Mouse (Mus musculus): Measurements from ENCODE around the gene Mecp2. TPM values are rescaled to one million over a fixed set of nuclear protein-coding genes. Genes with fewer than 3 reads are reported as not detected.

Mecp2 gene
- polyA plus RNA-seq (2015; fragmentation: Illumina TruSeq; extraction: RNeasy Lipid Tissue Mini Kit (QIAGEN cat#74804); ENCODE audit: insufficient read depth, low read depth, low replicate concordance), result 3.3 TPM

GRCm38 (mm10) chrX:74135263-74135662 lies at the start of gene Mecp2:
TSS of gene Mecp2 (minus strand) at chrX:74135363.

GRCm38 (mm10) chrX:74176959-74177358 lies 41.8 kb upstream of the Mecp2 start, which contains the start of gene Tktl1:
TSS of gene Tktl1 (plus strand) at chrX:74177259.

DNA sequence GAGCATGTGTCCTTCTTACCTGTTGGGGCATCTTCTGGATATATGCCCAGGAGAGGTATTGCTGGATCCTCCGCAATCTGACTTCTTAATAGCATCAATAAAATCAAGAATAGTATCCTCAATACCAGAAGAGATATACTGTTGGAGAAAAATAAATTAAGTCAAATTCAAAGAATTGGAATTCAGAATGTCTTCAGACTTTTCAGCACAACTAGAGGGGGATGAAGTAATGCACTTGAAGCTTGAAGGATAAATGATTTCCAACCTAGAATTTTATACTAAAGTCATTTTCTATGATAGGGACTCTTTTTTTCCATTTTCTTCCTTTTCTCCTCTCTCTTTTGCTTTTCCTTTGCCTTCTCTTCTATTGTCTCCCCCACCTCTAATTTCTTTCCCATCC lies 32.6 kb upstream of the Mecp2 start, which contains the start of gene Tex28:
Gene Tex28, minus strand, starts transcription at position 101 of the 400 bp plus-strand sequence.

DNA sequence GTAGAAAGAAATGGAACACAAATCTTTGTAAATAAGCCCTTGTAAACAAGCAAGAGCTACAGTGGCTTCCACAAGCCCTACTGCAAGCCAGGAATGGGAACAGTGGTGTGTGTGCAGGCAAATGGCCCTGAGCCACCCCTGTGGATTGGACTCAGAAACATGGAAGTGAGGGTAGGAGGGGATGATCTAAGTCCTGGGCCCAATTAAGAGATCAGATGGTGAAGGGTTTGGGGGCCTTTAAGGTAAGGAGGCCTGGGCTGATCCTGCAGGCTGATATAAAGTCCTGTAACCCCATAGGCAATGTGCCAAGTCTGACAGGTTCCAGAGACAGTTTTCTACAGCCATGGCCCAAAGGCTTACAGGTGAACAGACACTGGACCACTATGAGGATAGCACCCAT lies 8.0 kb downstream of the Mecp2 start, which contains the start of gene Opn1mw:
Gene Opn1mw, plus strand, starts transcription at position 301 of the 400 bp plus-strand sequence.

DNA sequence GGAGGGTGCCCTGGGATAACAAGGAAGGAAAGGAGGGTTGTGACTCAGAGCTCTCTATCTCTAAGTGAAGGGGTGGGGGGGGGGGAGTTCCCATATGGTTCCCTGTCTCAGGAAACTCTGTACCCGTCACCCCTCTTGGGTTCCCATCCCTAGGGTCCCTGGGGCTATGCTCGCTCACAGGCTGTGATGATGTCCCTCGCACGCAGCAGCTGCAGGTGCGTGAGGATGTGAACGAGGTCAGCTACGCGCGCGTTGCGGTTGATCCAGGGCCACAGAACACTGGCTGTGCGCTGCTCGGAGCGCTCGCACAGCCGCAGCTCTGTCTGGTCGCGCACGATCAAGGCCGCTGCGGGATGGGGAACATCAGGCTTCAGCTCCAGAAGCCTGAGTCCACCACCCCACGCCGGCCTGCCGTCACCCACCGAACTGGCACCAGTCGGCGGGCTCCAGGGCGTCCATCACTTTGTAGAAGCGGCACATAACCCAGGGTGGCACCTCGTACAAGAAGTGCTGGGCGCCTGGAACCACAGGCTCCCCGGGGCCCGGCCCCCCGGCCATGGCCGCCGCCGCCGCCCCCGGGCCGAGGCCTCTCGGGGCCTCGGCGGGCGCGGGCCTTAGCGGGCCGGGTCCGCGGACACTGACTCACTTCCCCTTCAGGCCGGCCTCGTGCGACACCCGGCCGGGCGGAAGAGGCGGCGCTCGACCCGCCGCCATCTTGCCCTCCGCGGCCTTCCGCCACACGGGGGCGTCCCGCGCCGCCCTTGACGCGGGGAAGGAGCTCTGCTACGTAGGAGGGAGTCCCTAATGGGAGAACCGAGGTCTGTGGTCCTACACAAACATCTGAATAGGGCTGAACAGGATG lies 111.7 kb downstream of the Mecp2 start, which contains the start of gene Irak1:
Gene Irak1, minus strand, starts transcription at position 731 of the 862 bp plus-strand sequence.

Other genes starting within 250 kb of the Mecp2 start
- gene Avpr2, start 243.3 kb downstream of the Mecp2 start, polyA plus RNA-seq (2015; fragmentation: Illumina TruSeq; extraction: RNeasy Lipid Tissue Mini Kit (QIAGEN cat#74804); ENCODE audit: insufficient read depth, low read depth, low replicate concordance), result not detected
- 6.2 TPM for gene L1cam, start 239.3 kb downstream of the Mecp2 start, polyA plus RNA-seq (2015; fragmentation: Illumina TruSeq; extraction: RNeasy Lipid Tissue Mini Kit (QIAGEN cat#74804); ENCODE audit: insufficient read depth, low read depth, low replicate concordance)
- 2.6 TPM for gene Arhgap4, start 213.5 kb downstream of the Mecp2 start, polyA plus RNA-seq (2015; fragmentation: Illumina TruSeq; extraction: RNeasy Lipid Tissue Mini Kit (QIAGEN cat#74804); ENCODE audit: insufficient read depth, low read depth, low replicate concordance)
- 27.9 TPM for gene Naa10, start 213.4 kb downstream of the Mecp2 start, polyA plus RNA-seq (2015; fragmentation: Illumina TruSeq; extraction: RNeasy Lipid Tissue Mini Kit (QIAGEN cat#74804); ENCODE audit: insufficient read depth, low read depth, low replicate concordance)
- gene Renbp, start 204.5 kb downstream of the Mecp2 start, polyA plus RNA-seq (2015; fragmentation: Illumina TruSeq; extraction: RNeasy Lipid Tissue Mini Kit (QIAGEN cat#74804); ENCODE audit: insufficient read depth, low read depth, low replicate concordance), result 7.3 TPM
- 10.5 TPM for gene Hcfc1, start 169.0 kb downstream of the Mecp2 start, polyA plus RNA-seq (2015; fragmentation: Illumina TruSeq; extraction: RNeasy Lipid Tissue Mini Kit (QIAGEN cat#74804); ENCODE audit: insufficient read depth, low read depth, low replicate concordance)
- 37.4 TPM for gene Irak1, start 111.4 kb downstream of the Mecp2 start, polyA plus RNA-seq (2015; fragmentation: Illumina TruSeq; extraction: RNeasy Lipid Tissue Mini Kit (QIAGEN cat#74804); ENCODE audit: insufficient read depth, low read depth, low replicate concordance)
- gene Opn1mw, start 7.9 kb downstream of the Mecp2 start, polyA plus RNA-seq (2015; fragmentation: Illumina TruSeq; extraction: RNeasy Lipid Tissue Mini Kit (QIAGEN cat#74804); ENCODE audit: insufficient read depth, low read depth, low replicate concordance), result not detected
- gene Tex28, start 32.5 kb upstream of the Mecp2 start, polyA plus RNA-seq (2015; fragmentation: Illumina TruSeq; extraction: RNeasy Lipid Tissue Mini Kit (QIAGEN cat#74804); ENCODE audit: insufficient read depth, low read depth, low replicate concordance), result not detected
- not detected for gene Tktl1, start 41.9 kb upstream of the Mecp2 start, polyA plus RNA-seq (2015; fragmentation: Illumina TruSeq; extraction: RNeasy Lipid Tissue Mini Kit (QIAGEN cat#74804); ENCODE audit: insufficient read depth, low read depth, low replicate concordance)
- 119 TPM for gene Flna, start 114.5 kb upstream of the Mecp2 start, polyA plus RNA-seq (2015; fragmentation: Illumina TruSeq; extraction: RNeasy Lipid Tissue Mini Kit (QIAGEN cat#74804); ENCODE audit: insufficient read depth, low read depth, low replicate concordance)
- gene Emd, start 119.3 kb upstream of the Mecp2 start, polyA plus RNA-seq (2015; fragmentation: Illumina TruSeq; extraction: RNeasy Lipid Tissue Mini Kit (QIAGEN cat#74804); ENCODE audit: insufficient read depth, low read depth, low replicate concordance), result 12.8 TPM
- gene Rpl10, start 135.4 kb upstream of the Mecp2 start, polyA plus RNA-seq (2015; fragmentation: Illumina TruSeq; extraction: RNeasy Lipid Tissue Mini Kit (QIAGEN cat#74804); ENCODE audit: insufficient read depth, low read depth, low replicate concordance), result 938 TPM
- gene Taz, start 146.5 kb upstream of the Mecp2 start, polyA plus RNA-seq (2015; fragmentation: Illumina TruSeq; extraction: RNeasy Lipid Tissue Mini Kit (QIAGEN cat#74804); ENCODE audit: insufficient read depth, low read depth, low replicate concordance), result 37.4 TPM
- 7.3 TPM for gene Dnase1l1, start 147.0 kb upstream of the Mecp2 start, polyA plus RNA-seq (2015; fragmentation: Illumina TruSeq; extraction: RNeasy Lipid Tissue Mini Kit (QIAGEN cat#74804); ENCODE audit: insufficient read depth, low read depth, low replicate concordance)
- 46.8 TPM for gene Atp6ap1, start 161.7 kb upstream of the Mecp2 start, polyA plus RNA-seq (2015; fragmentation: Illumina TruSeq; extraction: RNeasy Lipid Tissue Mini Kit (QIAGEN cat#74804); ENCODE audit: insufficient read depth, low read depth, low replicate concordance)
- 86.4 TPM for gene Gdi1, start 169.6 kb upstream of the Mecp2 start, polyA plus RNA-seq (2015; fragmentation: Illumina TruSeq; extraction: RNeasy Lipid Tissue Mini Kit (QIAGEN cat#74804); ENCODE audit: insufficient read depth, low read depth, low replicate concordance)
- gene Fam50a, start 177.7 kb upstream of the Mecp2 start, polyA plus RNA-seq (2015; fragmentation: Illumina TruSeq; extraction: RNeasy Lipid Tissue Mini Kit (QIAGEN cat#74804); ENCODE audit: insufficient read depth, low read depth, low replicate concordance), result 17.2 TPM
- gene Plxna3, start 193.7 kb upstream of the Mecp2 start, polyA plus RNA-seq (2015; fragmentation: Illumina TruSeq; extraction: RNeasy Lipid Tissue Mini Kit (QIAGEN cat#74804); ENCODE audit: insufficient read depth, low read depth, low replicate concordance), result 3.5 TPM
- 17.9 TPM for gene Lage3, start 218.3 kb upstream of the Mecp2 start, polyA plus RNA-seq (2015; fragmentation: Illumina TruSeq; extraction: RNeasy Lipid Tissue Mini Kit (QIAGEN cat#74804); ENCODE audit: insufficient read depth, low read depth, low replicate concordance)
- 11.5 TPM for gene Ubl4a, start 237.9 kb upstream of the Mecp2 start, polyA plus RNA-seq (2015; fragmentation: Illumina TruSeq; extraction: RNeasy Lipid Tissue Mini Kit (QIAGEN cat#74804); ENCODE audit: insufficient read depth, low read depth, low replicate concordance)
- gene Slc10a3, start 238.0 kb upstream of the Mecp2 start, polyA plus RNA-seq (2015; fragmentation: Illumina TruSeq; extraction: RNeasy Lipid Tissue Mini Kit (QIAGEN cat#74804); ENCODE audit: insufficient read depth, low read depth, low replicate concordance), result 4.0 TPM

All from pancreas, adult 10 weeks (tissue).